In the genomic region with DNA sequence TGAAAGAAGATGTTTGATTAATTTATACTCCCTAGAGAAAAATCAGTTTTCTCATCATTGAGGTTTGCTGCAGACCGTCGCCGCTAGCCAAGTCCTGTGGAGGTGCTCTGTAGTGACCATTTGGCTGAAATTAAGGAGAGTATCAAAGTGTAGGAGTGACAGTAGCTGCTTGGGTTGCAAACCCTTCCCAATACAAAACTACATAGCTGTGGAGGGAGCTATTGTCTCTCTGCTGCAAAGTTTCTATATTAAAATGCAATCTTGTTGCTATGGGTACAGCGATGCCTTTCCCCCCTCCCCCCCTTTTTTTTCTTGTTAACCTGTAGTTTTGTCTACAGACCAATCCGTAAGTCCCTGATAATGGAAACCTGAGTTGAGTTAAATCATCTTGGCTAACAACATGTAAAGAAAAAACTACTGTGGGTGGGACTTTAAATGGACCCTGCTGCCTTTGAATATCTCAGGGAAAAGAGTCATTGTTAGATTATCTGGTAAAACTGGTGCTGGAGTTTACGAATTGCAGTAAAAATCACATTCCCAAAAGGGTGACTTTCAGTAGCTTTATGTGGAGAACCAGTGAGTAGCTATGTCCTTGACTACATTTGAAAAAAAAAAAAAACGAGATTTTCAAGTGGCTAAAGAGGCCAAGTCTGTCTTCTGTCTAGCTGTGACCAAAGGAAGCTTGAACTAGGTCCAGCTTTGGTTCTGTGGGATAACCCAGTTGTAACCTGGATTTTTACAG, we compare ENCODE assay signal across 7 mouse cellular contexts. TPM values are rescaled to one million over a fixed set of nuclear protein-coding genes. Genes with fewer than 3 reads are reported as not detected.
DNase-seq lines count a peak whose midpoint lies in the region; ATAC-seq lines count a peak whose summit lies in the region.

No protein-coding gene starts in this region.

- peak; percentile 30 for DNase-seq in thymus, postnatal 25 days
- no peak for DNase-seq in thymus, postnatal 36 days
- DNase-seq in forebrain, embryonic 10.5 days (ENCODE audit: extremely low spot score, low spot score) = no peak
- DNase-seq in liver, embryonic 11.5 days (ENCODE audit: low spot score) = no peak
- DNase-seq in right cerebral cortex, postnatal 25 days = no peak
- DNase-seq in layer of hippocampus, postnatal 25 days (ENCODE audit: extremely low spot score in 1 of 2, low spot score in 1 of 2) = no peak
- DNase-seq in kidney, postnatal 25 days = no peak

- H3K4me3 ChIP-seq in forebrain, embryonic 10.5 days = peak overlapping the region; percentile 93
- peak overlapping the region; percentile 94 for H3K4me3 ChIP-seq in liver, embryonic 11.5 days (ENCODE audit: low read depth, low read length)

- H3K27ac ChIP-seq in forebrain, embryonic 10.5 days = peak overlapping the region; percentile 99
- peak overlapping the region; percentile 91 for H3K27ac ChIP-seq in liver, embryonic 11.5 days (ENCODE audit: low read depth, low read length)

- H3K9me3 ChIP-seq in forebrain, embryonic 10.5 days = no peaks in the 10 kb centered on the region; the same call in 1 of the 2 replicates
- H3K9me3 ChIP-seq in liver, embryonic 11.5 days (ENCODE audit: control insufficient read depth, low read length) = no peaks in the 10 kb centered on the region

- no peak for ATAC-seq in liver, embryonic 11.5 days (replicated peaks; ENCODE audit: low FRiP score)

- H3K9ac ChIP-seq in liver, embryonic 11.5 days (ENCODE audit: low read depth, low read length) = peak overlapping the region; percentile 72

- peaks cover 27% of the 10 kb centered on the region for H3K36me3 ChIP-seq in forebrain, embryonic 10.5 days (replicated peaks)
- peaks cover 11% of the 10 kb centered on the region for H3K36me3 ChIP-seq in liver, embryonic 11.5 days (ENCODE audit: control insufficient read depth, insufficient read depth, low read length)

- no peaks in the 10 kb centered on the region for H3K27me3 ChIP-seq in forebrain, embryonic 10.5 days (ENCODE audit: poor library complexity, severe bottlenecking)
- no peaks in the 10 kb centered on the region for H3K27me3 ChIP-seq in liver, embryonic 11.5 days (replicated peaks; ENCODE audit: control insufficient read depth, insufficient read depth, low read length)

- WGBS in forebrain, embryonic 10.5 days = 8% methylated on average over 7 of the region's 7 CpGs
- WGBS in liver, embryonic 11.5 days = 20% methylated on average over 7 of the region's 7 CpGs

- peak overlapping the region; percentile 73 for H3K4me2 ChIP-seq in liver, embryonic 11.5 days

- H3K4me1 ChIP-seq in forebrain, embryonic 10.5 days = peaks cover 84% of the 10 kb centered on the region
- H3K4me1 ChIP-seq in liver, embryonic 11.5 days (replicated peaks; ENCODE audit: control insufficient read depth, insufficient read depth, low read length) = peaks cover 61% of the 10 kb centered on the region

RNA-seq across cellular contexts. Expression of a gene that starts 2.1 kb away (rescaled TPM):
- 43.0 and 50.0 TPM in 2 replicates for polyA plus RNA-seq in forebrain, embryonic 10.5 days (2016; fragmentation: Nextera tagmentation; extraction: Ambion mirVana)
- 66.9 and 68.7 TPM in 2 replicates for polyA plus RNA-seq in liver, embryonic 11.5 days (2014; fragmentation: Nextera tagmentation; extraction: Ambion mirVana)
- 10 to 100 TPM; 50.0 to 56.1 TPM for total RNA-seq in layer of hippocampus, postnatal 25 days (2021)
